Mouse (Mus musculus) lung, postnatal 0 days (tissue): Measurements from ENCODE around the gene Asap2.

Source experiments
- CTCF ChIP-seq: IDR thresholded peaks from 2 replicates; pipeline ENCODE4 v1.5.1; 2016; ENCODE audit warnings: antibody characterized with exemption, mild to moderate bottlenecking
- EP300 ChIP-seq: IDR thresholded peaks from 2 replicates; pipeline ENCODE4 v1.6.1; 2016; ENCODE audit warnings: antibody characterized with exemption, mild to moderate bottlenecking, control low read depth

DNA sequence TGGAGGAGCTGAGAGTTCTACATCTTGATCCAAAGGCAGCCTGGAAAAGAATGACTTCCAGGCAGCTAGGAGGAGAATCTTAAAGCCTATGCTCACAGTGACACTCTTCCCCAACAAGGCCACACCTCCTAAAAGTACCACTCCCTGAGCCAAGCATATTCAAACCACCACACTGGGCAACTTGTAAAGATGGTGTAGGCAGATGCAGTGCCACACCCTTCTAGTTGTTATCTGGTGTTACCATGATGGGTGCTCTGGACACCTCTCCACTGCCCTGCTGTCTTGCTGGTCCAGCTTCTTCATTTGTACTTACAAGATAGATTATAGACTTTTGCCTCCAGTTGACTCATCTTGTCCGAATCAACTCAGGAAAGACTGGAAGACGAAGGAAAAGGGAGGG, 201.3 kb downstream of the Asap2 start:
- no peak for TF ChIP-seq CTCF
- no peak for TF ChIP-seq EP300
